Mouse (Mus musculus) kidney, postnatal 10 days (tissue): Measurements from ENCODE around the gene Fam117a.

Experiments used
- DNase-seq: peaks from one replicate; pipeline ENCODE4 v3.0.0; 2021; ENCODE audit warnings: mixed read lengths

Gene Fam117a

GRCm38 (mm10) chr11:95336568-95337128 lies at the start of gene Fam117a:
TSS of gene Fam117a (plus strand) at chr11:95337018.
- peak; percentile 92 for DNase-seq

- no peak for DNase-seq
Measured at GRCm38 (mm10) chr11:95291998-95292397, 44.8 kb upstream of the Fam117a start.

- no peak for DNase-seq
Measured at GRCm38 (mm10) chr11:95293017-95293624, 43.7 kb upstream of the Fam117a start.

- DNase-seq, result no peak
Measured at GRCm38 (mm10) chr11:95295736-95296135, 41.1 kb upstream of the Fam117a start.

GRCm38 (mm10) chr11:95298146-95298545 lies 38.7 kb upstream of the Fam117a start:
- peak; percentile 26 for DNase-seq

- DNase-seq, result no peak
Measured at GRCm38 (mm10) chr11:95299886-95300285, 36.9 kb upstream of the Fam117a start.

GRCm38 (mm10) chr11:95301772-95302171 lies 35.0 kb upstream of the Fam117a start:
- DNase-seq, result no peak

GRCm38 (mm10) chr11:95305600-95305999 lies 31.2 kb upstream of the Fam117a start:
- no peak for DNase-seq

- no peak for DNase-seq
Measured at GRCm38 (mm10) chr11:95307526-95307925, 29.3 kb upstream of the Fam117a start.

GRCm38 (mm10) chr11:95309510-95310006 lies 27.3 kb upstream of the Fam117a start:
- peak; percentile 98 for DNase-seq

- peak; percentile 98 for DNase-seq
Measured at GRCm38 (mm10) chr11:95310007-95310647, 26.7 kb upstream of the Fam117a start, which contains the start of gene Kat7. TSS of gene Kat7 (minus strand) at chr11:95310246.

- DNase-seq, result peak; percentile 51
Measured at GRCm38 (mm10) chr11:95310648-95311424, 26.0 kb upstream of the Fam117a start.

- no peak for DNase-seq
Measured at GRCm38 (mm10) chr11:95311425-95311807, 25.4 kb upstream of the Fam117a start.

- DNase-seq, result no peak
Measured at GRCm38 (mm10) chr11:95315215-95315955, 21.4 kb upstream of the Fam117a start.

- DNase-seq, result no peak
Measured at GRCm38 (mm10) chr11:95318116-95318515, 18.7 kb upstream of the Fam117a start.

GRCm38 (mm10) chr11:95319506-95319905 lies 17.3 kb upstream of the Fam117a start:
- no peak for DNase-seq

GRCm38 (mm10) chr11:95320010-95320409 lies 16.8 kb upstream of the Fam117a start:
- DNase-seq, result no peak

GRCm38 (mm10) chr11:95324181-95324580 lies 12.6 kb upstream of the Fam117a start:
- DNase-seq, result no peak

- DNase-seq, result no peak
Measured at GRCm38 (mm10) chr11:95325832-95326231, 11.0 kb upstream of the Fam117a start.

- no peak for DNase-seq
Measured at GRCm38 (mm10) chr11:95326243-95326642, 10.6 kb upstream of the Fam117a start.

GRCm38 (mm10) chr11:95328629-95329028 lies 8.2 kb upstream of the Fam117a start:
- no peak for DNase-seq

- no peak for DNase-seq
Measured at GRCm38 (mm10) chr11:95330662-95331061, 6.2 kb upstream of the Fam117a start.

- no peak for DNase-seq
Measured at GRCm38 (mm10) chr11:95333209-95333608, 3.6 kb upstream of the Fam117a start.
